13 mouse cellular contexts compared by ENCODE assay signal in the genomic region with DNA sequence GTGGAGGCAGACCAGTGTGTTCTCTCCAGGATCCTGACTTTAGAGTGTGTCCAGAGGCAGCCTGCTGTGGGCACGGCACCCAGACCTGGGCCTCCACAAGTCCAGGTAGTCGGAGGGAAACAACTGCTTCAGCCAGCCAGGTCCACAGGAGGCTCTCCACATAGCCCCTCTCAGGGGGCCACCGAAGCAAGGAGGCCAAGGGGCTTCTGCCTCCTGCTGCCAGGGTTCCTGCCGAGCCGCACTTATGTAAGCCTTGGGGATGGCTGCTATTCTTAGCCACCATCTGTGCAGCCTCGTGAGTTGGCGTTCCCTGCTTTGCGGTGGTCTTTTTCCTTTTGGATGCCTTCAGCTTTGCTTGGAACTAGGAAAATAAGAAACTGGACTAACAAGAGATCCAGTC. TPM values are rescaled to one million over a fixed set of nuclear protein-coding genes. Genes with fewer than 3 reads are reported as not detected.
DNase-seq lines count a peak whose midpoint lies in the region; ATAC-seq and TF ChIP-seq lines count a peak whose summit lies in the region.
"Had no signal": no experiment of that assay in that cellular context is flagged by ENCODE, and none has a peak within 500 bp of the region (broad histone marks: within the 10 kb centered on the region; RNA-seq: fewer than 3 reads in every experiment).

No protein-coding gene starts in this region.

- H3K4me3 ChIP-seq in heart, embryonic 15.5 days, result no peak overlapping the region
- H3K4me3 ChIP-seq in cortical plate, adult 2 months (ENCODE audit: insufficient read depth, low read length), result peak overlapping the region; percentile 49
- H3K4me3 ChIP-seq in left cerebral cortex, adult 2 months, result peak overlapping the region; percentile 65
- no peak overlapping the region for H3K4me3 ChIP-seq in liver, embryonic 12.5 days
- no peak overlapping the region for H3K4me3 ChIP-seq in midbrain, embryonic 14.5 days (replicated peaks; ENCODE audit: low read depth, low read length)
- H3K4me3 ChIP-seq: forebrain, embryonic 15.5 days; hindbrain, embryonic 10.5 days; limb, embryonic 15.5 days had no signal

- peaks cover 8% of the 10 kb centered on the region for H3K4me1 ChIP-seq in heart, embryonic 15.5 days (replicated peaks)
- H3K4me1 ChIP-seq in cortical plate, adult 2 months (ENCODE audit: control insufficient read depth, insufficient read depth, low read length), result peaks cover 20% of the 10 kb centered on the region
- H3K4me1 ChIP-seq in liver, embryonic 12.5 days, result no peaks in the 10 kb centered on the region
- H3K4me1 ChIP-seq in midbrain, embryonic 14.5 days (ENCODE audit: control insufficient read depth, insufficient read depth, low read length), result no peaks in the 10 kb centered on the region
- H3K4me1 ChIP-seq: hindbrain, embryonic 10.5 days; limb, embryonic 15.5 days had no signal

- 0 out of 2 replicates have a peak overlapping the region, but pooled peaks have one; percentile 10 for H3K4me2 ChIP-seq in heart, embryonic 15.5 days
- H3K4me2 ChIP-seq in liver, embryonic 12.5 days, result no peak overlapping the region
- H3K4me2 ChIP-seq in midbrain, embryonic 14.5 days (ENCODE audit: low read length), result no peak overlapping the region
- H3K4me2 ChIP-seq: forebrain, embryonic 15.5 days; limb, embryonic 15.5 days had no signal

- no peaks in the 10 kb centered on the region for H3K36me3 ChIP-seq in heart, embryonic 15.5 days
- no peaks in the 10 kb centered on the region for H3K36me3 ChIP-seq in liver, embryonic 12.5 days
- peaks cover 85% of the 10 kb centered on the region for H3K36me3 ChIP-seq in midbrain, embryonic 14.5 days (ENCODE audit: control insufficient read depth, insufficient read depth, low read length)

- no peak overlapping the region for H3K9ac ChIP-seq in heart, embryonic 15.5 days
- H3K9ac ChIP-seq in liver, embryonic 12.5 days, result no peak overlapping the region
- no peak overlapping the region for H3K9ac ChIP-seq in midbrain, embryonic 14.5 days (replicated peaks; ENCODE audit: low read length)
- H3K9ac ChIP-seq: forebrain, embryonic 15.5 days; limb, embryonic 15.5 days had no signal

- no peaks in the 10 kb centered on the region for H3K27me3 ChIP-seq in heart, embryonic 15.5 days
- 0 out of 2 replicates have a peak, but pooled peaks cover 3% of the 10 kb centered on the region for H3K27me3 ChIP-seq in liver, embryonic 12.5 days (replicated peaks)
- no peaks in the 10 kb centered on the region for H3K27me3 ChIP-seq in midbrain, embryonic 14.5 days (ENCODE audit: control insufficient read depth, insufficient read depth, low read length)
- H3K27me3 ChIP-seq: forebrain, embryonic 15.5 days; limb, embryonic 15.5 days had no signal

- intact Hi-C loops in left cerebral cortex, adult 2 months (cut with DNase I), result loop anchor here (5.0 kb wide), 1 partner anchor 70 kb away; no protein-coding TSS in a partner anchor

- no peaks in the 10 kb centered on the region for H3K9me3 ChIP-seq in heart, embryonic 15.5 days (replicated peaks)
- H3K9me3 ChIP-seq in liver, embryonic 12.5 days (replicated peaks), result no peaks in the 10 kb centered on the region
- no peaks in the 10 kb centered on the region for H3K9me3 ChIP-seq in midbrain, embryonic 14.5 days (ENCODE audit: control insufficient read depth, low read length)
- H3K9me3 ChIP-seq: forebrain, embryonic 15.5 days; hindbrain, embryonic 10.5 days; limb, embryonic 15.5 days had no signal

- WGBS in heart, embryonic 15.5 days, result 48% methylated on average over 8 of the region's 8 CpGs
- WGBS in liver, embryonic 12.5 days (ENCODE audit: insufficient replicate concordance), result 71% methylated on average over 8 of the region's 8 CpGs
- 84% methylated on average over 8 of the region's 8 CpGs for WGBS in midbrain, embryonic 14.5 days

- no peak for DNase-seq in heart, postnatal 4 days
- peak; percentile 68 to 83 for DNase-seq in left cerebral cortex, adult 2 months (ENCODE audit: extremely low spot score in 1 of 2, low spot score in 2 of 2)
- DNase-seq in right cerebral cortex, postnatal 4 days, result peak; percentile 49
- DNase-seq in midbrain, embryonic 14.5 days, result no peak
- DNase-seq: kidney, adult 9 months; lung, postnatal 36 days had no signal

- H3K27ac ChIP-seq in heart, embryonic 15.5 days, result no peak overlapping the region
- peak overlapping the region; percentile 94 for H3K27ac ChIP-seq in cortical plate, adult 2 months (ENCODE audit: insufficient read depth, low read length)
- H3K27ac ChIP-seq in left cerebral cortex, adult 2 months, result peak overlapping the region; percentile 98
- no peak overlapping the region for H3K27ac ChIP-seq in liver, embryonic 12.5 days
- no peak overlapping the region for H3K27ac ChIP-seq in midbrain, embryonic 14.5 days (replicated peaks; ENCODE audit: low read depth, low read length)
- H3K27ac ChIP-seq: forebrain, embryonic 15.5 days; hindbrain, embryonic 10.5 days; limb, embryonic 15.5 days had no signal

- TF ChIP-seq CTCF in cortical plate, adult 2 months (IDR thresholded peaks at IDR 0.05; ENCODE audit: extremely low read depth, insufficient read depth, low read length), result no peak
- no peak for TF ChIP-seq CTCF in left cerebral cortex, adult 2 months (IDR thresholded peaks at IDR 0.05)

- 0 out of 2 replicates have a peak, but pooled peaks have one; percentile 2 for ATAC-seq in heart, embryonic 15.5 days (replicated peaks; ENCODE audit: insufficient number of reproducible peaks, insufficient read depth, low FRiP score, low read depth)
- ATAC-seq in liver, embryonic 12.5 days, result no peak
- no peak for ATAC-seq in midbrain, embryonic 14.5 days (ENCODE audit: low FRiP score, low TSS enrichment)
- ATAC-seq: forebrain, embryonic 15.5 days had no signal

- no peak; the same call in 1 of the 2 replicates for TF ChIP-seq POLR2A in cortical plate, adult 2 months (IDR thresholded peaks at IDR 0.05; ENCODE audit: extremely low read depth, insufficient read depth, low read length)

RNA-seq across cellular contexts. Expression of gene F7, which starts 38.3 kb away (rescaled TPM):
- polyA plus RNA-seq in heart, embryonic 15.5 days (2015; fragmentation: Nextera tagmentation; extraction: Ambion mirVana), result 0.10 and 0.19 TPM in 2 replicates
- not detected for total RNA-seq in heart, postnatal 4 days (2021)
- polyA plus RNA-seq in cortical plate, adult 2 months (2012; rRNA removed), result 0.11 and 0.13 TPM in 2 replicates
- under 1 TPM in 1 of 2 experiments, not detected in 1; 0.49 TPM for total RNA-seq in left cerebral cortex, adult 2 months (2021)
- polyA plus RNA-seq in liver, embryonic 12.5 days (2016; fragmentation: Nextera tagmentation; extraction: Ambion mirVana), result 4.4 and 5.2 TPM in 2 replicates
- not detected in 2 replicates for polyA plus RNA-seq in midbrain, embryonic 14.5 days (2014; fragmentation: Nextera tagmentation; extraction: Ambion mirVana)
- polyA plus RNA-seq: embryonic facial prominence, embryonic 11.5 days; limb, embryonic 15.5 days had no signal

RNA-seq across cellular contexts. Expression of gene F10, which starts 49.5 kb away (rescaled TPM):
- 1.2 and 1.5 TPM in 2 replicates for polyA plus RNA-seq in heart, embryonic 15.5 days (2015; fragmentation: Nextera tagmentation; extraction: Ambion mirVana)
- under 1 TPM; 0.41 to 0.45 TPM for total RNA-seq in heart, postnatal 4 days (2021)
- polyA plus RNA-seq in cortical plate, adult 2 months (2012; rRNA removed), result 0.06 TPM in 1 of 2 replicates, not detected in the other
- total RNA-seq in left cerebral cortex, adult 2 months (2021), result under 1 TPM in 1 of 2 experiments, not detected in 1; 0.45 TPM
- polyA plus RNA-seq in liver, embryonic 12.5 days (2016; fragmentation: Nextera tagmentation; extraction: Ambion mirVana), result 57.0 and 62.6 TPM in 2 replicates
- 0.29 TPM in 1 of 2 replicates, not detected in the other for polyA plus RNA-seq in midbrain, embryonic 14.5 days (2014; fragmentation: Nextera tagmentation; extraction: Ambion mirVana)

Comparison
In these comparisons a context has a peak if more than half of its experiments do, and no peak if none do; other contexts are left out.
1. H3K27ac ChIP-seq: peak in cortical plate, adult 2 months (single experiment) and left cerebral cortex, adult 2 months (single experiment); none in heart, embryonic 15.5 days (single experiment), liver, embryonic 12.5 days (single experiment) and midbrain, embryonic 14.5 days (single experiment).
2. H3K4me3 ChIP-seq: peak in cortical plate, adult 2 months (single experiment) and left cerebral cortex, adult 2 months (single experiment); none in heart, embryonic 15.5 days (single experiment), liver, embryonic 12.5 days (single experiment) and midbrain, embryonic 14.5 days (single experiment).
3. DNase-seq: peak in left cerebral cortex, adult 2 months (2 of 2) and right cerebral cortex, postnatal 4 days (single experiment); none in heart, postnatal 4 days (single experiment) and midbrain, embryonic 14.5 days (single experiment).
4. RNA of gene F10, which starts 49.5 kb away (polyA plus RNA-seq): 57.0 to 62.6 TPM in liver, embryonic 12.5 days; 1.2 to 1.5 TPM in heart, embryonic 15.5 days, 0.29 TPM in midbrain, embryonic 14.5 days and 0.06 TPM in cortical plate, adult 2 months; every median in the first group is over 10 times any median in the second.